Mouse (Mus musculus): Measurements from ENCODE around the gene Cyp4f17.

DNA sequence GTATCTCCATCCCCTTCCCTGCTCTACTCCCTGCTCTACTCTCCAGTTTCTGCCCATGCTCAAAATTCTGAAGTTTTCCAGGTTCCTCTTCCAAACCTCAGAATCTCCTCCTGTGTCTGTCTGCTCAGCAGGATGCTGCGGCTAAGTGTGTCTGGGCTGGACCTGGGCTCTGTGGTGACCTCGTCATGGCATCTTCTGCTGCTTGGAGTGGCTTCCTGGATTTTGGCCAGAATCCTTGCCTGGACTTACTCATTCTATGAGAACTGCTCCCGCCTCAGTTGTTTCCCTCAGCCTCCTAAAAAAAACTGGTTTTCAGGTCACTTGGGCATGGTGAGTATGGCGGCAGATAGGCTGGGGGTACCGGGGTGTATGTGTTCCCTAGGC lies 31.0 kb downstream of the Cyp4f17 start:
- no peak for TF ChIP-seq CTCF (IDR thresholded peaks at IDR 0.05)
- TF ChIP-seq EP300 (IDR thresholded peaks at IDR 0.05), result no peak

Measured in lung, postnatal 0 days (tissue).